Mouse (Mus musculus): ENCODE results near the gene Fam162a. TPM values are rescaled to one million over a fixed set of nuclear protein-coding genes. Genes with fewer than 3 reads are reported as not detected.
"Not testable (repeated sequence)": the region's sequence is repeated elsewhere in the genome, so short reads cannot be mapped to it uniquely, and the experiment has no call there.

The Fam162a gene
- total and polyA plus RNA-seq, 3 experiments: 120 to 129 TPM; not detected in 1

DNA sequence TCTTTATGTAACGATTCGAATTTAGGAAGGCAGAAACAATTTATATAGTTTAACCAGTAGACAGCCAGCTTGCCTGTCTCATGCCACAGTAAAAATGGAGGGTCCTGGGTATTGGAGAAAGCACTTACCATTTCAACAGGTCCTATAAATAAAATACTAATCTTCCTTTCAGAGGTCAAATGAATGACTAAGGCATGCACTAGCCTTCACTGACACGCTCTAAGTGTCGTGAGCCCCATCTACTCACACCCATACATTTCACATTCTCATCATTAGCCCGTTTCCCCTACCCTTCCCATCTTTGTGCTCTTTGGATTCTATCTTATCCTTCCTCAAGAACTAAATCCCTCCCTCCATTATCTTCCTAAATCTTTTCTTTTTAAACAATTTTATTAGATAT, 6.5 kb downstream of the Fam162a start:
- H3K4me1 ChIP-seq (ENCODE audit: control insufficient read depth in 1 of 2, insufficient read depth in 2 of 2, low read length in 2 of 2): peaks cover 0 to 22% of the 10 kb centered on the region in 2 experiments
- H3K4me3 ChIP-seq (ENCODE audit: control insufficient read depth in 1 of 2, insufficient read depth in 1 of 2, low read depth in 2 of 2, low read length in 2 of 2): no peak overlapping the region
- H3K36me3 ChIP-seq (ENCODE audit: control insufficient read depth in 1 of 2, insufficient read depth in 2 of 2, low read length in 2 of 2): peaks cover 0 to 25% of the 10 kb centered on the region in 2 experiments; a peak in 3 of 4 replicates
- no peak for DNase-seq (ENCODE audit: low read depth, low spot score)
- H3K9me3 ChIP-seq (replicated peaks; ENCODE audit: insufficient read depth, low read length): no peaks in the 10 kb centered on the region
- H3K27me3 ChIP-seq (ENCODE audit: control insufficient read depth in 1 of 2, insufficient read depth in 2 of 2, low read length in 2 of 2): no peaks in the 10 kb centered on the region
- TF ChIP-seq ETS1 (IDR thresholded peaks at IDR 0.05; ENCODE audit: low read depth, low read length) (no peak), JUND (IDR thresholded peaks at IDR 0.05; ENCODE audit: low read depth, low read length) (no peak), POLR2AphosphoS5 (IDR thresholded peaks at IDR 0.05; ENCODE audit: borderline replicate concordance, low read depth, low read length) (no peak), NRF1 (IDR thresholded peaks at IDR 0.05; ENCODE audit: insufficient read depth, low read depth, low read length, poor library complexity, severe bottlenecking) (no peak), POLR2AphosphoS2 (IDR thresholded peaks at IDR 0.05; ENCODE audit: low read length) (no peak), ZNF384 (IDR thresholded peaks at IDR 0.05; ENCODE audit: low read depth, low read length) (no peak), GATA1 (IDR thresholded peaks at IDR 0.05; ENCODE audit: low read depth, low read length) (no peak), MXI1 (IDR thresholded peaks at IDR 0.05; ENCODE audit: low read depth, low read length) (no peak), USF1 (IDR thresholded peaks at IDR 0.05; ENCODE audit: low read depth, low read length) (no peak), TAL1 (IDR thresholded peaks at IDR 0.05; ENCODE audit: low read length) (no peak), MAFK (IDR thresholded peaks at IDR 0.05; ENCODE audit: borderline replicate concordance, low read depth, low read length) (no peak), GABPA (IDR thresholded peaks at IDR 0.05; ENCODE audit: low read depth, low read length) (no peak), CHD1 (IDR thresholded peaks at IDR 0.05; ENCODE audit: low read depth, low read length) (no peak), TBP (IDR thresholded peaks at IDR 0.05; ENCODE audit: low read depth, low read length) (no peak), UBTF (IDR thresholded peaks at IDR 0.05; ENCODE audit: borderline replicate concordance, insufficient read depth, low read depth, low read length) (no peak), BHLHE40 (IDR thresholded peaks at IDR 0.05; ENCODE audit: borderline replicate concordance, low read depth, low read length) (no peak), USF2 (IDR thresholded peaks at IDR 0.05; ENCODE audit: borderline replicate concordance in 1 of 2, insufficient read depth in 1 of 2, low read depth in 1 of 2, low read length in 2 of 2) (no peak), ZMIZ1 (IDR thresholded peaks at IDR 0.05; ENCODE audit: low read depth, low read length) (no peak)
- H3K27ac ChIP-seq (ENCODE audit: control insufficient read depth, low read depth, low read length): no peak overlapping the region
- peaks cover 13% of the 10 kb centered on the region for H3K79me2 ChIP-seq (ENCODE audit: control insufficient read depth, insufficient read depth, low read length, poor library complexity)
- H3K9ac ChIP-seq (ENCODE audit: control insufficient read depth, low read depth, low read length, poor library complexity, severe bottlenecking): no peak overlapping the region

DNA sequence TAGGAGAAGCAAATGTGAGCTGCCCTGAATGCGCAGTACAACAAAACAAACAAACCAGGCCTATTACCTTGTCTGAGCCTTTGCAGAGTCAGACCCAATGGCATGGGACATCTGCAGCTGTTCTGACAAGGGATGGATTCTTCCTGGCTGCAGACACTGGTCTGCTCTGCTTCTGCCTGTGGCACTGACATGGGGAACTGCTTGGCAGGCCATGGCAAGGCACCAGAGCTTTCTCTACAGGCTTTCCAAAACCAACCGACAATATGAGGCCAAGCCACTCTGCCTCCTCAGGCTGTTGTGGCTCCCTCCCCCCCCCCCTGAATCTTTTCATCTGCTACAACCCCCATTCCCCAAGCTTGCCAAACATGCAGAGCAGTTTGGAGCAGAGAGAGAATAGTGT, 8.1 kb downstream of the Fam162a start:
- H3K9ac ChIP-seq (ENCODE audit: control insufficient read depth, low read depth, low read length, poor library complexity, severe bottlenecking): no peak overlapping the region
- H3K9me3 ChIP-seq (replicated peaks; ENCODE audit: insufficient read depth, low read length): no peaks in the 10 kb centered on the region
- H3K4me1 ChIP-seq (ENCODE audit: control insufficient read depth in 1 of 2, insufficient read depth in 2 of 2, low read length in 2 of 2): peaks cover 5 to 15% of the 10 kb centered on the region in 2 experiments; a peak in 3 of 4 replicates
- peaks cover 1% of the 10 kb centered on the region; the same call in 1 of the 2 replicates for H3K79me2 ChIP-seq (ENCODE audit: control insufficient read depth, insufficient read depth, low read length, poor library complexity)
- H3K27ac ChIP-seq (ENCODE audit: control insufficient read depth, low read depth, low read length): no peak overlapping the region
- H3K4me3 ChIP-seq (ENCODE audit: control insufficient read depth in 1 of 2, insufficient read depth in 1 of 2, low read depth in 2 of 2, low read length in 2 of 2): no peak overlapping the region
- H3K27me3 ChIP-seq (ENCODE audit: control insufficient read depth in 1 of 2, insufficient read depth in 2 of 2, low read length in 2 of 2): no peaks in the 10 kb centered on the region
- H3K36me3 ChIP-seq (ENCODE audit: control insufficient read depth in 1 of 2, insufficient read depth in 2 of 2, low read length in 2 of 2): peaks cover 0 to 15% of the 10 kb centered on the region in 2 experiments; a peak in 2 of 4 replicates
- no peak for DNase-seq (ENCODE audit: low read depth, low spot score)
- TF ChIP-seq TAL1 (IDR thresholded peaks at IDR 0.05; ENCODE audit: low read length) (no peak), UBTF (IDR thresholded peaks at IDR 0.05; ENCODE audit: borderline replicate concordance, insufficient read depth, low read depth, low read length) (no peak), EP300 (IDR thresholded peaks at IDR 0.05; ENCODE audit: low read depth in 1 of 2, low read length in 2 of 2) (no peak), MAZ (IDR thresholded peaks at IDR 0.05; ENCODE audit: low read depth, low read length) (no peak), JUND (IDR thresholded peaks at IDR 0.05; ENCODE audit: low read depth, low read length) (no peak), ZMIZ1 (IDR thresholded peaks at IDR 0.05; ENCODE audit: low read depth, low read length) (no peak), GABPA (IDR thresholded peaks at IDR 0.05; ENCODE audit: low read depth, low read length) (no peak), POLR2AphosphoS5 (IDR thresholded peaks at IDR 0.05; ENCODE audit: borderline replicate concordance, low read depth, low read length) (no peak), CTCF (IDR thresholded peaks at IDR 0.05 in 2 of 3, conservative IDR thresholded peaks at IDR 0.05 in 1 of 3; ENCODE audit: control insufficient read depth in 1 of 3, insufficient read depth in 1 of 3, low read depth in 2 of 3, low read length in 3 of 3, poor library complexity in 1 of 3, severe bottlenecking in 1 of 3) (no peak), CHD2 (IDR thresholded peaks at IDR 0.05; ENCODE audit: low read length) (no peak), NRF1 (IDR thresholded peaks at IDR 0.05; ENCODE audit: insufficient read depth, low read depth, low read length, poor library complexity, severe bottlenecking) (no peak)

DNA sequence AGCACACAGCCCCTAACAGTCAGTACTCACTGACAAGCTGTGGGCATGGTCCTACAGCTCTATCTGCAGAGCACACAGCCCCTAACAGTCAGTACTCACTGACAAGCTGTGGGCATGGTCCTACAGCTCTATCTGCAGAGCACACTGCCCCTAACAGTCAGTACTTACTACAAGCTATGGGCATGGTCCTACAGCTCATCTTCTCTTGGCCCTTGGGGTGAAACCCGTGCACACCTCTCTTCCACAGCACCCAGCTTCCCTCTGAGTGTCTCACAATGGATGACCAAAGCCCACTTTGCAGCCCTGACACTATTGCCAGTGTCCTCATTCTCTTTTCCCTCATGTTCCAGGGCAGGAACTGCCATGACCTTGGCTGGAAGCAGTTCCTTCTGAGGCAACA, 8.9 kb downstream of the Fam162a start:
- H3K4me1 ChIP-seq (ENCODE audit: control insufficient read depth in 1 of 2, insufficient read depth in 2 of 2, low read length in 2 of 2): peaks cover 8 to 11% of the 10 kb centered on the region in 2 experiments; a peak in 3 of 4 replicates
- not testable (repeated sequence) for H3K79me2 ChIP-seq (ENCODE audit: control insufficient read depth, insufficient read depth, low read length, poor library complexity); DNase-seq (ENCODE audit: low read depth, low spot score); H3K27ac ChIP-seq (ENCODE audit: control insufficient read depth, low read depth, low read length); H3K9me3 ChIP-seq (replicated peaks; ENCODE audit: insufficient read depth, low read length); H3K27me3 ChIP-seq (ENCODE audit: control insufficient read depth in 1 of 2, insufficient read depth in 2 of 2, low read length in 2 of 2); H3K4me3 ChIP-seq (ENCODE audit: control insufficient read depth in 1 of 2, insufficient read depth in 1 of 2, low read depth in 2 of 2, low read length in 2 of 2); H3K9ac ChIP-seq (ENCODE audit: control insufficient read depth, low read depth, low read length, poor library complexity, severe bottlenecking)
- peaks cover 0 to 11% of the 10 kb centered on the region in 2 experiments; a peak in 2 of 4 replicates for H3K36me3 ChIP-seq (ENCODE audit: control insufficient read depth in 1 of 2, insufficient read depth in 2 of 2, low read length in 2 of 2)
